Mouse (Mus musculus): ENCODE measurements around the gene Gm49336.

Gm49336 gene

GRCm38 (mm10) chr14:60251281-60252003 is at the start of gene Gm49336, which contains the start of gene Nupl1:
Gm49336 (minus strand) TSS chr14:60251507.
Nupl1 (minus strand) TSS chr14:60251431.
- peak; percentile 99 for DNase-seq

DNA sequence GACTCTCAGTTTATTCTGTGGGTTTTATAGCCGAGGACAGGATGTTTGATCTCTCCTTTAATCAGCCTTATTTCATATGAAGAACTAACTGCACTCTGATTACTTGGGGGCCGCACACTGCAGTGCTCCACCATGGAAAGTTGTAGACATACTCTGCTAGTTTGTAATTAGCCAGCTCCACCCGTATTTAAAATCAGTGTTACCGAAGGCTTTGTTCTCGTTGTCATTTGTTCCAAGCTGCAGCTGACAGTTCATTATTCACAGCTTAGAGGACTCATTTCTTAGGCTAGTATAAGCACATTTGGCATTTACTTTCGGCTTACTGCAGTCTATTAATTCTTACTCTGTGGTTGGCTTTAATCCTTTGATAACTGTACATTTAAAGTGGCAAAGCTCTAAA is 49.7 kb upstream of the Gm49336 start:
- no peak for DNase-seq

- no peak for DNase-seq
Measured at GRCm38 (mm10) chr14:60300224-60300991, 49.1 kb upstream of the Gm49336 start.

DNA sequence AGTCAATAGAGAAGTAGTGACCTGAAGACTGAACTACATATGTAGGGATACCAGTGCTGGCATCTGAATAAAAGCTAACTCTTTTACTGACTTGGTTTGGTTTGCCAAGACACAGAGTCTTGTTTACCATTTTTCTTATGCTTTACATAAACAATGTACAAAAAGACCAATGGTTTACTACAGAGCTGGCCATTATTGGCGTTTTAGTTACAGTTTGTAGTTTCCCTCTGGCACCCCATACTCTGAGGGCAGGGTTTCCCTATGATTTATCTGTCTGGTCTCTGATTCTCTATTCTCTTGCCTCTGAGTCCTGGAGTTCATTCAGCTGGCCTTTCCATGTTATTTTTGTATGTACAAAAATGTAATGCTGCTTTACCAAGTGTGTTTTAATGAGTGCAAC is 44.2 kb upstream of the Gm49336 start:
- no peak for DNase-seq

GRCm38 (mm10) chr14:60290363-60290762 is 39.1 kb upstream of the Gm49336 start:
- no peak for DNase-seq

- no peak for DNase-seq
Measured at GRCm38 (mm10) chr14:60286194-60286863, 35.0 kb upstream of the Gm49336 start.

GRCm38 (mm10) chr14:60275301-60276276 is 24.3 kb upstream of the Gm49336 start:
- DNase-seq, result peak; percentile 34 to 48

GRCm38 (mm10) chr14:60273346-60273745 is 22.0 kb upstream of the Gm49336 start:
- no peak for DNase-seq

- DNase-seq, result no peak
Measured at GRCm38 (mm10) chr14:60269333-60269732, 18.0 kb upstream of the Gm49336 start.

DNA sequence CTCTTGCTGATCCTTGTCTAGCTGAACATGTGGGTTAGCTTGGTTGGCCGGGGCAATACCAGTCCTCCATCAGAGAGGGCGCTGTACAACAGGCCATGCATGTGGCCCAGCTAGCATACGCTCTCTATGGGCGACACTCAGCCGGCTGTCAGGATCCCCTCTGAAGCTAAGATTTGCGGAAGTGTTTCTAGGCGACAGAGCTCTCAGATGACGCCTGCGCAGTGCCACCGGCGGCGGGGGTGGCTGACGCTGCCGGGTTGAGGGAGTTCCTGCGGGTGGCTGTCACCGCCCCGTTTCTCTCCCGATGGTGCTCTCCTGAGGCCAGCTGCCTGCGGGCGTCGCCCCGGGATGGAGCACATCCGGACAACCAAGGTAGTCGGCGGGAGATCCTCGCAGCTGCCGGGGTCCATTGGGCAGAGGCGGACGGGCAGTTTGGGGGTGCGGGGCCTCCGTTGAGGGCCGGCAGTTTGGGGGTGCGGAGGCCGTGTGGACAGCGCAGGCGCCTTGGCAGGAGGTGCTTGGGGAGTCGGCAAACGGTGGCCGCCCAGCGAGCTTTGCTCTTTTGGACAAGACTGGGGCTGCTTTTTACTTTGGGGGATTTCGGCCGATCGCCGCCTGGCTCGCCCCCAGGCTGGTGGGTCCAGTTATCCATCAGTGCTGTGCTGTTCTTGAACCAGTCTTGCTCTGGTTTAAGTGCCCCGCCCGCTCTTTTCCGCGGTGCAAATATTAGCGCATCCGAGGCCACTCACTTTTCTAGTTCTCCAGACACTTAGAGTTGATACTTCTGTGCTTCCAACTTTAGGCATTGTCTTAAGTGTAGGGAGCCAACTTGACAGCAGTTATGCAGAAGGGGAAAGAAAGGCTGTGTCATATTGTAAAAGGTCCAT is 13.9 kb upstream of the Gm49336 start, which contains the start of gene Mtmr6:
Gene Mtmr6 (plus strand): TSS at position 239 of the 887 bp plus-strand sequence.
- peak; percentile 96 to 97 for DNase-seq

DNA sequence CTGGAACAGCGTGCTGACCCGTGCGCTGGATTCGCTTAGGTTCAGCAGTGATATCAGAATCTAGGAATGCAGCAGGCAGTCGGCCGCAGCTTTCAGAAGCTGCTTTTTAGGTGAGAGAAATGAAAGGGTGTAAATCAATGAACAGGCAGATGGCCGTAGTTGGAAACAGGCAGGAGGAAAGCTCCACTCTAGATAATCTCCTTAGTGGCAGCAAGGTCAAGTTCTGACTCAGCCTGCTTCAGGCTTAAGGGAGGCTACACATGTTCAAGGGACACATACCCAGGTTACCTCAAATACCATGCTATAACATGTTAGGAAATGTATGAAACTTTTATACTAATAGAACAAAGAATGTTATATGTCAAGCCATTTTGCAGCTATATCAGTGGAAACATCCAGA is 11.0 kb upstream of the Gm49336 start:
- DNase-seq, result no peak

DNA sequence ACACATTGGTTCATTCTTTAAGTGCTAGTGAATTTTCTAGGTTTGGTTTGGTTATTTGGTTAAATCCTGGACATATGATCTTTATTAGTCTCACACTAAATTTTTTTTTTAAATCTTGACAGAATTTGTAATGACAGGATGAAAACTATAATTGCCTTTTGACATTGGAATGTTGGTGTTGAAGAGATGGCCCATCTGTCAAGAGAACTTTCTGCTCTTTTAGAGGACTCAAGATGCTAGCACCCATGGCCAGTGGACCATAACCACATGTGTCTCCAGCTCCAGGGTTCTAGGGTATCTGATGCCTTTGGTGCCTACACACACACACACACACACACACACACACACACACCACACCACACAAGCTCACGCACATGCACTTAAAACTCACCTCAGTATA is 6.5 kb upstream of the Gm49336 start:
- DNase-seq, result no peak

- DNase-seq, result no peak
Measured at GRCm38 (mm10) chr14:60257101-60257500, 5.8 kb upstream of the Gm49336 start.

GRCm38 (mm10) chr14:60256356-60256755 is 5.0 kb upstream of the Gm49336 start:
- DNase-seq, result no peak

- DNase-seq, result no peak
Measured at GRCm38 (mm10) chr14:60254774-60255173, 3.5 kb upstream of the Gm49336 start.

- DNase-seq, result no peak
Measured at GRCm38 (mm10) chr14:60253466-60253865, 2.2 kb upstream of the Gm49336 start.

GRCm38 (mm10) chr14:60252004-60253000 is 995 bp upstream of the Gm49336 start:
- peak; percentile 21 to 22 for DNase-seq

DNA sequence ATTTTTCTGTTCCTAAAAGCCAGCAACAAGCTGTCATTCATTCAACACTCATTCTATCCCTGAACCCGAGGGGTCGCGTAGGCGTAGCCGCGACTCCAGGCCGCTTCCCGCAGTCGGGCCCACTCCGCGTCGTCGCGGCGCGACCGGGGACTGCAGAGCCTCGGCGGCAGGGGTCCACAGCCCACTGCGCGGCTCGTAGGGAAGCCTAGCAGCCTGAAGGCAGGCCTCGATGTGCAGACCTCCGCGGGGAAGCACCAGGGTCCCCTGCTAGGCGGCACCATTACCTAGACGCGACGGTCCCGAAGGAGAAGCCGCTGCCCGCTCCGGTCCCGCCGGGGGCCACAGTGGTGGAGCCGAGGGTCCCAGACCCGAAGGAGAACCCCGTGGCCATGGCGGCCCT is 428 bp downstream of the Gm49336 start:
- no peak for DNase-seq

- no peak for DNase-seq
Measured at GRCm38 (mm10) chr14:60250366-60250765, 941 bp downstream of the Gm49336 start.

DNA sequence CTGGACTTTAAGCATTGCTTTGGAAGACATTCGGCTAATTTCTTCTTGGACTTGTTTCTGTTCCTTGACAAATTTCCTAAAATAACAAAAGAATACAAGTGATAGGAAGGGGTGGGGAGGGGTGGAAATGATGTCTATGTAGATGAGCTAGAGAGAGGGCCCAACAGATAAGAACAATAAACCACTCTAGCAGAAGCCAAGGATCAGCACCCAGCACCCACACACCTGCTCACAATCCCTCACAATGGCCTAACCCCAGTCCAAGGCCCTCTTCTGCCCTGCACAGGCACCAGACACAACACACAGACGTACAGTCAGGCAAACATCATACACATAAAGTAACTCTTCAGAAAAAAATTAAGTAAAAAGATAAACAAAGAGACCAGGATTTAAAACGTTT is 12.8 kb downstream of the Gm49336 start:
- peak in 1 of 2 experiments; percentile 14 for DNase-seq

Measured in kidney, postnatal 36 days (tissue).